Mouse (Mus musculus) embryonic facial prominence, embryonic 10.5 days (tissue): ENCODE measurements around the gene Mrpl38. TPM values are rescaled to one million over a fixed set of nuclear protein-coding genes. Genes with fewer than 3 reads are reported as not detected.

ENCODE experiments used
- DNase-seq: peaks from one replicate; pipeline ENCODE4 v3.0.0-alpha.2; 2017; ENCODE audit warnings: low spot score
- H3K27ac ChIP-seq: fragments of 300-500 bp; sonication (generic); replicated peaks from 2 replicates; pipeline ENCODE4 v1.5.1; 2016; ENCODE audit warnings: mild to moderate bottlenecking
- H3K27me3 ChIP-seq: fragments of 300-500 bp; sonication (generic); replicated peaks from 2 replicates; pipeline ENCODE4 v1.6.1; 2016; ENCODE audit warnings: low read depth, mild to moderate bottlenecking; ENCODE audit not compliant: poor library complexity, severe bottlenecking
- H3K36me3 ChIP-seq: fragments of 300-500 bp; sonication (generic); replicated peaks from 2 replicates; pipeline ENCODE4 v1.6.1; 2016; ENCODE audit warnings: mild to moderate bottlenecking, moderate library complexity
- H3K4me1 ChIP-seq: fragments of 300-500 bp; sonication (generic); 2 replicates; pipeline ENCODE4 v1.6.1; 2016
- H3K4me3 ChIP-seq: fragments of 300-500 bp; sonication (generic); 2 replicates; pipeline ENCODE4 v1.5.1; 2016; ENCODE audit warnings: mild to moderate bottlenecking, moderate library complexity
- H3K9me3 ChIP-seq: fragments of 300-500 bp; sonication (generic); 2 replicates; pipeline ENCODE4 v1.6.1; 2016; ENCODE audit warnings: mild to moderate bottlenecking
- WGBS: fragments of 180-500 bp; shearing (Covaris S2); methylation state at CpG from one replicate; pipeline ENCODE4 v1.1.7; 2016; 5-methylcytosine and 5-hydroxymethylcytosine counted together
- polyA plus RNA-seq: library from polyadenylated mRNA; unstranded; fragments of >200 nt; fragmentation: Nextera tagmentation; extraction: Ambion mirVana; gene quantifications from 2 replicates; pipeline ENCODE4 v1.2.1, GENCODE M21; 2016

The Mrpl38 gene
- polyA plus RNA-seq: 108 and 117 TPM in 2 replicates

DNA sequence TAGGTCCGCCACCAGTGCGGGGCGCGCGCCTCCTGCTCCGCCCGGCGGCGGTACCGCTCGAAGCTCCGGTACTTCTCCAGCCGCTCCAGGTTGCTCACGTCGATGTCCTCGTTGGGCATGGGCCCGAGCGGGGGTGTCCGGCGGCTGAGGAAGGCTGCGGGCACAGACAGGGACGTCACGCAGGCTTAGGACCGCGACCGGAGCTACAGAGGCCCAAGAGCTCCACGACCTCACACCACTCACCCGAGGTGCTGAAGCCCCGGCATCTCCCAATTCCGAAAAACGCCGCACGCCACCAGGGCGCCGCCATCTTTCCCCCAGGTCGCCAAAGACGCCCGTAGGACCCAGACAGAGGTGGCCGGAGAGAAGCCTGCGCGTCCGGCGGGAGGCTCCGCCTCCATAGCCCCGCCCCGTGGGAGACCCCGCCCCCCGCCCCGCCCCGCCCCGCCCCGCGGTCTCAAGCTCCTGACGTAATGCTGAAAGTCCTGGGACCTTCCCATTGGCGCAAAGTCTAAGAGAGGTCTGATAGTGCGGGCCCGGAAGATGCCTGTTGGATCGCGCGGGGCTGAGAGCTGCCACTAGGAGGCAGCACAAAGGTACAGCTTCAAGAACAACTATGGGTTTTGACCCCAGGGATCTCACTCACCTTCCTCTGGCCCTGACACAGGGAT is at the start of gene Mrpl38:
Mrpl38 (minus strand) TSS at position 401 of the 671 bp plus-strand sequence.
- peak; percentile 98 for DNase-seq
- H3K4me1 ChIP-seq: peaks cover 29% of the 10 kb centered on the region
- H3K36me3 ChIP-seq: peaks cover 61% of the 10 kb centered on the region
- under 1% methylated on average over 60 of the region's 60 CpGs for WGBS
- peak within 1 kb of the TSS; percentile 91 for H3K27ac ChIP-seq
- H3K9me3 ChIP-seq: no peaks in the 10 kb centered on the region
- no peaks in the 10 kb centered on the region for H3K27me3 ChIP-seq
- peak within 1 kb of the TSS; percentile 92 for H3K4me3 ChIP-seq

DNA sequence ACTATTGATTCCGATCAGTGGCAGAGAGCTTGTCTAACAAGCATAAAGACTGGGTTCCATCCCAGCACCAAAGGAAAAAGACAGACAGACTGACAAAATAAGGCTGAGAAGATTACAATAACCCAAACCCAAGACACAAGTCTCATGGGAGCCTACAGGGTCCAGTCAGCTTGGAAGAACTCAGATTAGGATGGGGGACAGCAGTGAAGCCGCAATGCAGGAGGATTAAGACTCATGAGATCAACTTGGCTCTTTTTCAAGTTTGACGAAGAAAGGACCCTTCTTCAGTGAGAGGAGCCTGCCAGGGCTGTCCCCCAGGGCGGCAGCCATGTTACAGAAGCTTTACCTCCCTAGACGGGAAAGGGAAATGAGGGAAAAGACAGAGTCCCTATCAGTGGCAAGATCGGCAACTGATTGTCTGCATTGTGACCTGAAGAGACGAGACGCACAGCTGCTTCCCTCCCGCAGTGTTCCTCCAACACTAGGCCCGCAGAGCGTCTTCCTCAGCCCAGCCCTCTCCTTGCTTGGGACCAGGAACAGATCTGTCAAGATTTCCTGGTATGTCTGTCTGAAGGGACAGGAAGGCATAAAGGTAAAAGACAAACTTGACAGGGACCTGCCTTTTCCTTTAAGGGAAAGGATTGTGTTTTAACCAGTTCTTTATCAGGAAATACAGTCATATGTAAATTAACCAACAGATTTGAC is 48.7 kb upstream of the Mrpl38 start:
- WGBS: 52% methylated on average over 11 of the region's 11 CpGs
- no peaks in the 10 kb centered on the region for H3K27me3 ChIP-seq
- H3K4me1 ChIP-seq: peaks cover 15% of the 10 kb centered on the region
- DNase-seq: no peak
- H3K4me3 ChIP-seq: no peak overlapping the region
- H3K36me3 ChIP-seq: peaks cover 69% of the 10 kb centered on the region
- peak overlapping the region; percentile 61; the same call in 1 of the 2 replicates for H3K27ac ChIP-seq
- H3K9me3 ChIP-seq: no peaks in the 10 kb centered on the region

DNA sequence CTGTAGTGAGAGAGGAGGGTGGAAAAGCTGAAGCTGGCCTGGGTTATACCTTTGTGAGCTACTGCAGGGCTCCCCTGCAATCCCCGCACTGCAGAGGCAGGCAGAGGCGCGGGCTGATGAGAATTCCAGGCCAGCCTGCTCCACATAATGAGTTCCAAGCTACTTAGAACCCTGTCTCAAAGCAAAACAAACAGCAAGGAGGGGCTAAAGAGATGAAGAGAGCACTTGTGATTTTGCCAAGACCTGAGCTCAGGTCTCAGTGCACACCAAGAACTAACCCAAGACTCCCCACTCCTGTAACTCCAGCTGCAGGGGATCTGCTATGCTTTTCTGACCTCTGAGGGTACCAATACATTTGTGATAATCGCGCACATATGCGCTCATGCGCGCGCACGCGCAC is 47.7 kb upstream of the Mrpl38 start:
- Histone ChIP-seq H3K4me3 (no peak overlapping the region), H3K36me3 (peaks cover 79% of the 10 kb centered on the region), H3K27ac (no peak overlapping the region; the same call in 1 of the 2 replicates), H3K4me1 (peaks cover 15% of the 10 kb centered on the region), H3K27me3 (no peaks in the 10 kb centered on the region), H3K9me3 (no peaks in the 10 kb centered on the region)
- DNase-seq: no peak
- 88% methylated on average over 11 of the region's 11 CpGs for WGBS

DNA sequence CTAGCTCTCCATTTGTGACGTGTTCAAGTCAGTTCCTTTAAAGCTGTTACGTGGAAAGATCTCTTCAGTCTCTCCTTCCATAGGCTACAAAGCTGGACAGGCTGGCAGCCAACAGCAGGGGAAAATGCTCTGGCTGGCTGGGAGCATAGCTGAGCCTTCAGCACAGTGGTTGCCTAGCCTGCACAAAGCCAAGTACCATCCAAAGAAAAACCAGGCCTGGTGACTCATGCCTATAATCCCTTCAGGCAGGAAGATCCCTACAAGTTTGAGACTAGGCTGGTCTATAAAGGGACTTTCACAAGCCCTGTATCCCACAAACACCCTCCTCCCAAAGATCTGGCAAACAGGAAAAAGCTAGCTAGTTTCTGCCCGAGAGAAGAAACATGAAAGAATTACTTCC is 47.2 kb upstream of the Mrpl38 start:
- 87% methylated on average over 3 of the region's 3 CpGs for WGBS
- peaks cover 15% of the 10 kb centered on the region for H3K4me1 ChIP-seq
- H3K27ac ChIP-seq: no peak overlapping the region
- no peak for DNase-seq
- no peaks in the 10 kb centered on the region for H3K27me3 ChIP-seq
- peaks cover 76% of the 10 kb centered on the region for H3K36me3 ChIP-seq
- H3K4me3 ChIP-seq: no peak overlapping the region
- no peaks in the 10 kb centered on the region for H3K9me3 ChIP-seq

DNA sequence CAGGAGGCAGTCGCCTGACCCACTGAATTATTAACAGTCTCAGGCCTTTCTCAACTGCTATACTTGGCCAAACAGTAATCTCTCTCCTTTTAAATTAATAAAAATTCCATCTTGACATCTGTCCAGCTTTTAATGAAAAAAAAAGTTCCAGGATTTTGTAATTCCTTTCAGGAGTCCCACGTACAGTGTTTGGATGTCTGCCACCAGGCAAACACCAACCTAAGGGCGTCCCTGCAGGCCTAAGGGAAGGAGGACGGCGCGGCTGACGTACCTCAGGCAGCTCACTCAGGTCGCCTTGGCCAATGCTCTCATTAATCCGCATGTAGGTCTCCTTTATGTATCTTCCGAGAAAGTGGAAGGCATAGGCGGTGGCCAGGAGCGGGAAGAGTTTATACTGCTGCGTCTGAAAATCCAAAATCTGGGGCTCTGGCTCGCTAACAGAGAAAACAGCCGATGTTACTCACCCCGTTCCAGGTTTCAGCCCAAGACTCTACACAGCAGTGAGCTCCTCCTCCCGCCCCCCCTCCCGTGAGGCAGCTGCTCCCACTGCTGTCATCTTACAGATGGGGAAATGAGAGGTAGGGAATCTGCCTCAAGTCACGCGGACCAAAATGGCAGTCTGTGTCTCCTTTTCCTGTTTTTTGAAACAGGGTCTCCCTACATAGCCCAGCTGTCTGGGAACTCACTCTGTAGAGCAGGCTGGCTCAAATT is 39.9 kb upstream of the Mrpl38 start:
- no peaks in the 10 kb centered on the region for H3K27me3 ChIP-seq
- 91% methylated on average over 20 of the region's 20 CpGs for WGBS
- no peak overlapping the region for H3K27ac ChIP-seq
- no peaks in the 10 kb centered on the region for H3K4me1 ChIP-seq
- H3K36me3 ChIP-seq: peaks cover 91% of the 10 kb centered on the region
- H3K9me3 ChIP-seq: no peaks in the 10 kb centered on the region
- H3K4me3 ChIP-seq: no peak overlapping the region
- DNase-seq: no peak

DNA sequence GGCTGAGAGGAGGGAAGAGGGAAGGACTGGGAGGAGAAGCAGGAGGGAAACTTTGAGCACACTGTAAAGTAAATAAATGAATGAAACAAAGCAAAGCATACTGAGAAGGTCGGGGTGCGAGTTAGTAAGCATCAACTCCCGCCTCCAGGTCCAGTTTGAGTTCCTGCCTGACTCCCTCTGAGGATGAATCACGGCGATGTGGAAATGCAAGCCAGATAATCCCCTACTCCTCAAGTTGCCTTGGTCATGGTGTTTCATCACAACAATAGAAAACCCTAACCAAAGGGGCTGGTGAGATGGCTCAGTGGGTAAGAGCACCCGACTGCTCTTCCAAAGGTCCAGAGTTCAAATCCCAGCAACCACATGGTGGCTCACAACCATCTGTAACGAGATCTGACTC is 37.3 kb upstream of the Mrpl38 start:
- Histone ChIP-seq H3K27ac (no peak overlapping the region), H3K27me3 (no peaks in the 10 kb centered on the region), H3K4me3 (no peak overlapping the region), H3K36me3 (peaks cover 92% of the 10 kb centered on the region), H3K4me1 (peaks cover 3% of the 10 kb centered on the region; the same call in 1 of the 2 replicates), H3K9me3 (no peaks in the 10 kb centered on the region)
- 86% methylated on average over 7 of the region's 7 CpGs for WGBS
- no peak for DNase-seq

DNA sequence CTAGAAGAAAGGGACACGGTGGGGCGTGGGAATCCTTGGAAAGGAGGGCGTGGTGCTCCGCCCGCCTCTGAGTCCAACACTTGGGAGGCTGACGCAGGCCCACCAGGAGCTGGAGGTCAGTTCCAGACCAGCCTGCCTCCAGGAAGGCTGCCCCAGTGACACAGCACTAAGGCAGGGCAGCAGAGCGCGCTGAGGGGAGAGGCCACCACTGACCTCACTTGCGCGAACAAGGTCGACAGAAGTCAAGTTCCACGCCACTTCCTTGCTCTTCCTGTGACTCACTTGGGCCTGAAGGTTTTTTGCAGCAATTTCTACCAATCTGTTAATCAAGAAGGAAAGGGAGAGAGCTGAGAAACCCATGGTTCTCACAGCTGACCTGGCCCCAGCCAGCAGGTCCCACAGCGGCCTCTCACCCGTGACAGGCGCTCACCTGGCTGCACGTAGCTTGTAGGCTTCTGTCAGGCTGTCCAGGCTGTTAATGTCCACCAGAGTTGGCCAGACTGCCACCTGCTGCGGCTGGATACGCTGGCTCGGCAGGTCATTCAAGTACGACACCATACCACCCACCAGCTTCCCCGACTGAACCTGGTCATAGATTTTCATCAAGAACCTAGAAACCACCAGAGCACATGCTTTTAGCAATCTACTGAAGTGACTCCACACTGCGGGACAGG is 36.2 kb upstream of the Mrpl38 start:
- peaks cover 3% of the 10 kb centered on the region; the same call in 1 of the 2 replicates for H3K4me1 ChIP-seq
- no peaks in the 10 kb centered on the region for H3K27me3 ChIP-seq
- DNase-seq: no peak
- no peak overlapping the region for H3K27ac ChIP-seq
- peaks cover 82% of the 10 kb centered on the region for H3K36me3 ChIP-seq
- 91% methylated on average over 22 of the region's 22 CpGs for WGBS
- no peaks in the 10 kb centered on the region for H3K9me3 ChIP-seq
- H3K4me3 ChIP-seq: no peak overlapping the region

DNA sequence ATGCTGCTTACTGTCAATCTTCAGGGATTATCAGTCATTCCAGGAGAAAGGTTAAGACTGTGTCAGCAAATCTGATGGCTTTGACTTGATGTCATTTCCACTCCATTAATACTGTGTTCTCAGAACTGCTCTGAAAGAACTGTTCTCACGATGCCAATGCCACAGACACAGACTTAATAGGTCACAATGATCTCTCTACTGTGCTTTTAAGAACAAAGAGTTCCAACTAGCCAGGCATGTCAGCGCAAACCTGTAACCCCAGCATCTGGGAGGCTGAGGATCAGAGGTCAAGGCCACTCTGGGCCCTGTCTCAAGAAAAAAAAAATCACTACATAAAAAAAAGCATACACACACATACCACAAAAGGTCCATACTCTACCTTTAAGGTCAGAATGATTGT is 33.3 kb upstream of the Mrpl38 start:
- Histone ChIP-seq H3K4me1 (peaks cover 19% of the 10 kb centered on the region), H3K27me3 (no peaks in the 10 kb centered on the region), H3K36me3 (peaks cover 55% of the 10 kb centered on the region), H3K4me3 (no peak overlapping the region), H3K9me3 (no peaks in the 10 kb centered on the region), H3K27ac (no peak overlapping the region)
- DNase-seq: no peak
- 85% methylated on average over 2 of the region's 2 CpGs for WGBS

DNA sequence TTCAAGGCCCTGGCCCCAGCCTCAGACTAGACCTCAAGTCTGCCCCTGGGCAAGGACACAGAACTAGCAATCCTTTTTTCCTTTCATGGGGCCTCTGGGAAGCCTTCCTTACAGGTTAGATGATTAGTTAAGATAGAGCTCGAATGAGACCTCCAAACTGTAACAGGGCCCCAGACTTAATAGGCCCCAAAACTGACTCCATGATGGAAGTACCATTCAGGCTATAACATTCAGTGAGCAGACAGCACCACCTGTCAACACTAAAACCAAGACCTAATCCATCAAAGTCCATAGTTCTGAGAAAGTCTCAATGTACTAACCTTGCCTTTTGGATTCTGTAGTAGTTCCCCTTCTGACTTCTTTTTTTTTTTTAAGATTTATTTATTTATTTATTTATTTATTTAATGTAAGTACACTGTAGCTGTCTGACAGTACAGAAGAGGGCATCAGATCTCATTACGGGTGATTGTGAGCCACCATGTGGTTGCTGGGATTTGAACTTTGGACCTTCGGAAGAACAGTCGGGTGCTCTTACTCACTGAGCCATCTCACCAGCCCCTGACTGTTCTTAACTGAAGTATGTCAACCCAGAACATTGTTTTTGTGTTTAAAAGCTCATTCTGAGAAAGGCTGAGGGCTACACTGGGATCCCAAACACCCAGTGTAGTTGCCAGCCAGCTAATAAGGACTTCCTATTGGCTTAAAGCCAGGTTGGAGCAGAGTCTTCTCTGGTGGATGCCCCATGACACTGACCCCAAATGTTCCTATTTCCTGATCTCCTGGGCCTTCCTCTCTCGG is 31.5 kb upstream of the Mrpl38 start:
- Histone ChIP-seq H3K4me3 (no peak overlapping the region), H3K9me3 (no peaks in the 10 kb centered on the region), H3K4me1 (peaks cover 27% of the 10 kb centered on the region), H3K27me3 (no peaks in the 10 kb centered on the region), H3K27ac (no peak overlapping the region), H3K36me3 (peaks cover 48% of the 10 kb centered on the region)
- 86% methylated on average over 5 of the region's 5 CpGs for WGBS
- DNase-seq: no peak

DNA sequence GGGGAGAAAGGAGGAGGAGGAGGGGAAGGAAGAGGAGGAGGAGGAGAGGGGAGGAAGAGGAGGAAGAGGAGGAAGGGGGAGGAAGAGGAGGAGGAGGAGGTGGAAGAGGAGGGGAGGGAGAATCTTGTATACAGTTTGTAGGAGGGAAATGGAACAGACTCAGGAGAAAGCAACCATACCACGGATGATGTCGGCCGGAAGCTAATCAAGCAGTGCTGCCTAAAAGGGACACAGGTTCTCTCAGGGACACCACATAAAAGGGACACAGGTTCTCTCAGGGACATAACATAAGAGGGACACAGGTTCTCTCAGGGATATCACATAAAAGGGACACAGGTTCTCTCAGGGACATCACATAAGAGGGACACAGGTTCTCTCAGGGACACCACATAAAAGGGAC is 30.5 kb upstream of the Mrpl38 start:
- Histone ChIP-seq H3K4me3 (no peak overlapping the region), H3K9me3 (no peaks in the 10 kb centered on the region)
- 83% methylated on average over 3 of the region's 3 CpGs for WGBS

DNA sequence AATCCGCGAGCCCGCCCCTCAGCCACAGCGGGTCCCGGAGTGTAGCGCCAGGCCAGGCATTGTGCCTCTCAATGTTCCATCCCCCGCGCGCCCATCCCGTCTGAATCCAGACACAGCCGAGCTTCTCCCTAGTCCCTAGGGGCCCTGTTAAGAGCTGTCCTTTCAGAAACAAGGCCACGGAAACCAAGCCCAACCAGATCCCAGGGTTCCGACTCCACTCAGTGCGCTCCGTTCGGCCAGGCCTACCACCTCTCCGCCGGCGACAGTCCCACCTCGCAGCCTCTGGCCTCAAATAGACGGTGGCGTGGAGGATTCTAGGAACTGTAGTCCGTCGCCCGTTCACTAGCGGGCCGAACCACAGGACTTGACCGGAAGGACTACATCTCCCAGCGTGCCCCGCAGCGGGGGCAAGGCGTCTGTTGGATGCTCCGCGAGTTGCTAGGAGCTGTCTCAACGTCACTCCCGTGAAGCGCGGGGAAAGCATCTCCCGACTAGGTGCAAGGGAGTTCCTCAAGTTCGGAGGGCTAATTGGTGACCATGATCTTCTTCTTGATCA is 29.3 kb upstream of the Mrpl38 start, which contains the start of gene Fbf1:
Fbf1 (minus strand) TSS at position 283 of the 556 bp plus-strand sequence.
- peak; percentile 96 for DNase-seq
- H3K4me3 ChIP-seq: peak within 1 kb of the TSS; percentile 80
- WGBS: under 1% methylated on average over 40 of the region's 40 CpGs
- no peaks in the 10 kb centered on the region for H3K9me3 ChIP-seq
- no peaks in the 10 kb centered on the region for H3K27me3 ChIP-seq
- peaks cover 48% of the 10 kb centered on the region for H3K36me3 ChIP-seq
- H3K4me1 ChIP-seq: peaks cover 27% of the 10 kb centered on the region
- peak within 1 kb of the TSS; percentile 95 for H3K27ac ChIP-seq

More for the DNA sequence above, 30.5 kb upstream of the Mrpl38 start:
- no peak for DNase-seq
- Histone ChIP-seq H3K36me3 (peaks cover 48% of the 10 kb centered on the region), H3K27ac (no peak overlapping the region), H3K4me1 (peaks cover 27% of the 10 kb centered on the region), H3K27me3 (no peaks in the 10 kb centered on the region)
